Mouse (Mus musculus) embryonic facial prominence, embryonic 14.5 days (tissue): ENCODE measurements around the gene Baz1a. TPM values are rescaled to one million over a fixed set of nuclear protein-coding genes. Genes with fewer than 3 reads are reported as not detected.
"Not testable (repeated sequence)": the region's sequence is repeated elsewhere in the genome, so short reads cannot be mapped to it uniquely, and the experiment has no call there.

Experiments
- ATAC-seq: fragments of 200-750 bp; cut with Nextera tagmentation; 2 replicates; pipeline ENCODE4 v1.8.0; 2017; ENCODE audit warnings: low read depth, moderate number of reproducible peaks, moderate TSS enrichment
- DNase-seq: peaks from one replicate; pipeline ENCODE4 v3.0.0-alpha.2; 2015; ENCODE audit warnings: low spot score
- H3K27ac ChIP-seq: fragments of 300-500 bp; sonication (generic); replicated peaks from 2 replicates; pipeline ENCODE4 v1.5.1; 2014; ENCODE audit warnings: low read depth, mild to moderate bottlenecking, low read length, moderate library complexity
- H3K27me3 ChIP-seq: fragments of 300-500 bp; sonication (generic); replicated peaks from 2 replicates; pipeline ENCODE4 v1.6.1; 2014; ENCODE audit warnings: low read length; ENCODE audit not compliant: control insufficient read depth, insufficient read depth
- H3K36me3 ChIP-seq: fragments of 300-500 bp; sonication (generic); 2 replicates; pipeline ENCODE4 v1.6.1; 2014; ENCODE audit warnings: low read length, mixed read lengths; ENCODE audit not compliant: control insufficient read depth, insufficient read depth
- H3K4me1 ChIP-seq: fragments of 300-500 bp; sonication (generic); 2 replicates; pipeline ENCODE4 v1.6.1; 2014; ENCODE audit warnings: antibody characterized with exemption, low read length; ENCODE audit not compliant: control insufficient read depth, insufficient read depth
- H3K4me2 ChIP-seq: fragments of 300-500 bp; sonication (generic); 2 replicates; pipeline ENCODE4 v1.6.1; 2014; ENCODE audit warnings: low read depth, mild to moderate bottlenecking, low read length, moderate library complexity, mixed read lengths
- H3K4me3 ChIP-seq: fragments of 300-500 bp; sonication (generic); 2 replicates; pipeline ENCODE4 v1.5.1; 2014; ENCODE audit warnings: low read depth, mild to moderate bottlenecking, low read length
- H3K9ac ChIP-seq: fragments of 300-500 bp; sonication (generic); 2 replicates; pipeline ENCODE4 v1.6.1; 2014; ENCODE audit warnings: low read depth, mild to moderate bottlenecking, low read length, moderate library complexity, mixed read lengths
- H3K9me3 ChIP-seq: fragments of 300-500 bp; sonication (generic); 2 replicates; pipeline ENCODE4 v1.6.1; 2016; ENCODE audit warnings: low read length; ENCODE audit not compliant: control insufficient read depth
- WGBS: fragments of 180-500 bp; shearing (Covaris S2); extraction: QIAGEN DNeasy Blood & Tissue Kit; methylation state at CpG from one replicate; pipeline ENCODE4 v1.1.7; 2014; 5-methylcytosine and 5-hydroxymethylcytosine counted together
- polyA plus RNA-seq: library from polyadenylated mRNA; unstranded; fragments of >200 nt; fragmentation: Nextera tagmentation; extraction: Ambion mirVana; gene quantifications from 2 replicates; pipeline ENCODE4 v1.2.1, GENCODE M21; 2014

Gene Baz1a
- polyA plus RNA-seq, 1 experiment from 2014 or later: 19.2 TPM

DNA sequence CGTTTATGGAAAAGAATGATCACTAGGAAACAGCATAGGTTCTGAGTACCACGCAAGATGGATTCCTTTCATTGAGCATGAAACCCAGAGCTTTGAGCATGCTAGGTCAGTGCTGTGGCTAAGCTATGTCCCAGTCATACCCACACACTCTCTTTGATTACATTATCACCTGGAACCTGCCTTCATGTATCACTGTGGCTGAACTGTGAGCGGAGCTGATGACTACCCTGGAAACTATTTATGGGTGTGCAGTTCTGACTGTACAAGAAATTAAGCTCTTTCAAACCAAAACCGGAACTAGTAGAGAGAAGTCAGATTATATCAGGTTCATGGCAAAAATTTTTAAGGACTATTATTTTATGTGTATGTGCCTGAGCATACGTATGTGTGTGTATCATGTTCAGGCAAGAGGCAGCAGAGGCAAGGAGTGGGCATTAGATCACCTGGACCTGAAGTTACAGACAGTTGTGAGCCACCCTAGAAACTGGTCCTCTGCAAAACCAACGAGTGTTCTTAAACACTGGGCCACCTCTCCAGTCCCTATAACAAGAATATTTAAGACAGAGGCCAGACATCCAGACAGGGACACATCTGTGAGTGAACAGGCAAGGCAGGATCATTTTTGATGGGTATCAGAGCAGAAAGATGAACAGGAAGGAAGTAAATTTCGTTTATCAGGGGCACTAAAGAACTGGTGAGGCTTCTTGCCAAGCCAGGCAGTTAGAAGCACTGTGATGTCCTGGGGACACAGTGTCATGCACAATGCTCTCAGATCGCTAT is 2.4 kb upstream of the Baz1a start:
- no peaks in the 10 kb centered on the region for H3K27me3 ChIP-seq
- H3K4me1 ChIP-seq: no peaks in the 10 kb centered on the region
- H3K36me3 ChIP-seq: no peaks in the 10 kb centered on the region
- no peaks in the 10 kb centered on the region for H3K9me3 ChIP-seq
- DNase-seq (no peak), ATAC-seq (no peak)
- H3K9ac ChIP-seq: no peak overlapping the region
- WGBS: 72% methylated on average over 8 of the region's 8 CpGs
- no peak overlapping the region for H3K4me2 ChIP-seq
- no peak overlapping the region for H3K4me3 ChIP-seq
- H3K27ac ChIP-seq: no peak overlapping the region

DNA sequence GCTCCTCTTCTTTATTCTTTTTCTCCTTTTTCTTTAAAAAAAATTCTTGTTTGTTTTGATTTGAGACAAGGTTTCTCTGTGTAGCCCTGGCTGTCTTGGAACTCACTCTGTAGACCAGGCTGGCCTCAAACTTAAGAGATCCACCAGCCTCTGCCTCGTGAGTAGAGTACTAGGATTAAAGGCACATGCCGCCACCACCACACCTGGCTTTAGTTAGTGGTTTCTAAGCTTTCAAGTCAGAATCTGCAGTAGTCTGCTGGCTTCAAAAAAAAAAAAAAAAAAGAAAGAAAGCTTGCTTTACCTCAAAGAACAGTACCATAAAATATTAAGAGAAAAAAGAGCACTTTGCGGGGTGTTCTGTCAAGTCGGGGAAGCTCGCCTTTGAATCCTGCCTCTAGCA is 1.3 kb upstream of the Baz1a start:
- H3K27ac ChIP-seq: no peak overlapping the region
- no peak overlapping the region for H3K9ac ChIP-seq
- H3K4me1 ChIP-seq: no peaks in the 10 kb centered on the region
- no peak overlapping the region for H3K4me2 ChIP-seq
- ATAC-seq (no peak), DNase-seq (no peak)
- 30% methylated on average over 5 of the region's 5 CpGs for WGBS
- H3K9me3 ChIP-seq: no peaks in the 10 kb centered on the region
- H3K27me3 ChIP-seq: no peaks in the 10 kb centered on the region
- no peaks in the 10 kb centered on the region for H3K36me3 ChIP-seq
- H3K4me3 ChIP-seq: no peak overlapping the region

DNA sequence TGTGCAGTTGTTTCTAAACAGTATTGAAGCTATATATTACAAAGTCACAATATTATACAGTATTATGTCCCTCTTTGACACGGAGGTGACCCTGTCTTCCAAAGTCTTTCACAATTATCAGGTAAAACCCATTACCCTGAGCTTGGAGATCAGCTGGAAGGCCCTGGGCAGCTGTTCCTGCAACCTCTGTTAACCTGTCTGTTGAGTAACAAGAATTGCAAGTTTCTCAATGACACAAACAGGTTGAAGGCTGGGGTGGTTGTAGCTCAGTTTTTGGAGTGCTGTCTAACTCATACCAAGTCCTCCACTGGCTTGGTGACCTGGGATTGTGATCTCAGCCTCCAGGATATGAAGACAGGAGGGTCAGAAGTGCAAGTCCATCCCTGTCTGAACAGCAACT is 1.1 kb downstream of the Baz1a start:
- no peak overlapping the region for H3K27ac ChIP-seq
- 80% methylated on average over 1 of the region's 1 CpGs for WGBS
- H3K9me3 ChIP-seq: no peaks in the 10 kb centered on the region
- H3K4me3 ChIP-seq: no peak overlapping the region
- H3K4me2 ChIP-seq: no peak overlapping the region
- H3K27me3 ChIP-seq: no peaks in the 10 kb centered on the region
- H3K36me3 ChIP-seq: no peaks in the 10 kb centered on the region
- no peaks in the 10 kb centered on the region for H3K4me1 ChIP-seq
- H3K9ac ChIP-seq: no peak overlapping the region
- DNase-seq (no peak), ATAC-seq (no peak)

DNA sequence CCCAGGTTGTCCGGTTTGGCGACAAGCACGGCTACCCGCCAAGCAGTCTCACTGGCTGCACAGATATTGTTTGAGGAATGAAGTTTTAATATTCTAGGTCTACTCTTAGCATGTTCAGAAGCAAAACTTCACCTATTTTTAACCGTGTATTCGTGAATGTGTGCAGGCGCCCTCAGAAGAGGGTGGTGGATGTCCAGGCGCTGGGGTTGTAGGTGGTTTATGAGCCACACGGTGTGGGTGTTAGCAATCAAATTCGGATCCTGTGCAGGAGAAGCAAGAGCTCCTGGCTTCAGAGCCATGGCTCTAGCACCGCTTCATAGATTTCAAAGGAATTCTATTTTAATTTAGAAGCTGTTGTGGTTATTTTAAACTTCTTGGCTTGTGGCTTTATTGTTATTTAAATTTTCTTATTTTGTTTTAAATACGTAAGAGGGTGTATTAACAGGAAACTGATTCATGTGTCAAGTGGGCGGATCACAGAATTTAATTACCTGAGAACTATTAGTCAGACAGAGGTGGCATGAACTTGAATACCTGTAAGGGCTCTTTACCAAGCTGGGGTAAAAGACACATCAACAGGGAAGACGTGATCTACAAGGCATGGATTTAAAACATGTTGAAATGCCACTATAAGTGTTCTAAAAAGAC is 6.7 kb downstream of the Baz1a start:
- H3K27ac ChIP-seq: no peak overlapping the region
- H3K4me3 ChIP-seq: no peak overlapping the region
- no peaks in the 10 kb centered on the region for H3K27me3 ChIP-seq
- H3K4me2 ChIP-seq: no peak overlapping the region
- no peak for DNase-seq
- 83% methylated on average over 14 of the region's 14 CpGs for WGBS
- ATAC-seq: no peak
- no peak overlapping the region for H3K9ac ChIP-seq
- H3K4me1 ChIP-seq: no peaks in the 10 kb centered on the region
- peaks cover 4% of the 10 kb centered on the region; the same call in 1 of the 2 replicates for H3K9me3 ChIP-seq
- no peaks in the 10 kb centered on the region for H3K36me3 ChIP-seq

DNA sequence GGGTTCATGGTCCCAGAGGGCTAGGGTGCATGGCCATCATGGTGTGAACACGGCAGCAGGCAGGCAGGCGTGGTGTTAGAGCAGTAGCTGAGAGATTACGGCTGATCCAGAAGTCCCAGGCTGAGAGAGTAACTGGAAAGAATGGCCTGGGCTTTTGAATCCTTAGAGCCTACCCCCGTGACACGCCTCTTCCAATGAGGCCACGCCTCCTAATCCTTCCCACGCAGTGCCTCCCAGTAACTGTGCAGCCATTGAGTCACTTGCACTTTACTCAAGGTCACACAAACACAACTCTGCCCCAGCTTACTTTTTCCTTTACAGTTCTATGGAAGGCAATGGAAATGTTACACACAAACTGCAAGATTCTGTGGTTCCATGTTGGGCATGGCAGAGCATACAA is 8.1 kb downstream of the Baz1a start:
- ATAC-seq: no peak
- no peak overlapping the region for H3K27ac ChIP-seq
- WGBS: 89% methylated on average over 7 of the region's 7 CpGs

DNA sequence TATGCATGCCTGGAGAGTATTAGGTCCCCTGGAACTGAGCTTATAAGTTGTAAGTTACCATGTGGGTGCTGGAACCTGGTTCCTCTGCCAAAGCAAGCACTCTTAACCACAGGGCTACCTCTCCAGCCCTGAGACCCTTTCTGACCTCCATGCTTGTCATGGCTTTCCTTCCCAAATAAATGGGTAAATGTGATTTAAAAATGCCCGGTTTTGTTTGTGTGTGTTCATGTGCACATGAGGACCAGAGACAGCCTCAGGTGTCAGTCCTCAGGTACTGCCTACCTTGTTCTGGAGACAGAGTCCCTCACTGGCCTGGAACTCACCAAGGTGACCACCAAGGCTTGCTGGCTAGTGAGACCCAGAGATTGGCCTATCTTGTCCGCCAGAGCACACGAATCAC is 9.8 kb downstream of the Baz1a start:
- no peak overlapping the region for H3K4me3 ChIP-seq

More for the DNA sequence above, 8.1 kb downstream of the Baz1a start:
- no peaks in the 10 kb centered on the region for H3K4me1 ChIP-seq
- DNase-seq: no peak
- H3K4me2 ChIP-seq: no peak overlapping the region
- H3K27me3 ChIP-seq: no peaks in the 10 kb centered on the region
- H3K9me3 ChIP-seq: peaks cover 4% of the 10 kb centered on the region; the same call in 1 of the 2 replicates
- H3K36me3 ChIP-seq: no peaks in the 10 kb centered on the region
- no peak overlapping the region for H3K9ac ChIP-seq
- H3K4me3 ChIP-seq: no peak overlapping the region

DNA sequence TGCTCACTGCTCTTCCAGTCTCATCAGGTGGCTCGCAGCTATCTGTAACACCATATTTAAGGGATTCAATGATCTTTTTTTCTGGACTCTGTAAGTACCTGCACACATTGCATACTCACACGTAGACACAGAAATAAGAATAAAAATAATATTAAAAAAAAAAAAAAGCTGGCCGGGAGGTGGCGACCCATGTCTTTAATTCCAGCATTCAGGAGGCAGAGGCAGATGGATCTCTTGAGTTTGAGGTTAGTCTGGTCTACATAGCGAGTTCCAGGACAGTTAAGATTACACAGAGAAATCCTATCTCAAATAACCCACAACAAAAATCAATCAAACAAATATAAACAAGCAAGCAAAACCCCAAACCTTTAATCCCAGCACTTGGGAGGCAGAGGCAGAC is 10.3 kb downstream of the Baz1a start:
- peaks cover 4% of the 10 kb centered on the region; the same call in 1 of the 2 replicates for H3K9me3 ChIP-seq
- H3K4me1 ChIP-seq: no peaks in the 10 kb centered on the region
- no peak overlapping the region for H3K4me3 ChIP-seq
- no peaks in the 10 kb centered on the region for H3K27me3 ChIP-seq
- no peak overlapping the region for H3K9ac ChIP-seq
- DNase-seq (no peak), ATAC-seq (no peak)
- 82% methylated on average over 5 of the region's 5 CpGs for WGBS
- no peak overlapping the region for H3K27ac ChIP-seq
- no peaks in the 10 kb centered on the region for H3K36me3 ChIP-seq
- H3K4me2 ChIP-seq: no peak overlapping the region

More for the DNA sequence above, 9.8 kb downstream of the Baz1a start:
- DNase-seq (no peak), ATAC-seq (no peak)
- H3K27me3 ChIP-seq: no peaks in the 10 kb centered on the region
- peaks cover 4% of the 10 kb centered on the region; the same call in 1 of the 2 replicates for H3K9me3 ChIP-seq
- no peak overlapping the region for H3K27ac ChIP-seq
- no peak overlapping the region for H3K9ac ChIP-seq
- 95% methylated on average over 3 of the region's 3 CpGs for WGBS
- H3K36me3 ChIP-seq: no peaks in the 10 kb centered on the region
- H3K4me2 ChIP-seq: no peak overlapping the region
- H3K4me1 ChIP-seq: no peaks in the 10 kb centered on the region

DNA sequence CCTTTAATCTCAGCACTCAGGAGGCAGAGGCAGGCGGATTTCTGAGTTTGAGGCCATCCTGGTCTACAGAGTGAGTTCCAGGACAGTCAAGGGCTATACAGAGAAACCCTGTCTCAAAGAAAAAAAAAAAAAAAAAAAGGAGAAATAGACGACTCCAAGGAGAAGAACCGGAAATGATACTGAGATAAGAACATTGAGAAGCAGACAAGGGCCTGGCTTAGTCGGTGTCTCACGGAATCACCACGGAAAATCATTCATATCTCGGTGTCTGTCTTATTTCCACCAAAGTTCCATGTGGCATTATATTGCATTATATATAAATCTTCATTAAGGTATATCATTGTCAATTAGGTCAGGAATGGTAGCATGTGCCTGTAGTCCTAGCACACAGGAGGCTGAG is 11.6 kb downstream of the Baz1a start:
- not testable (repeated sequence) for H3K4me3 ChIP-seq, H3K27ac ChIP-seq, H3K27me3 ChIP-seq, H3K9ac ChIP-seq, H3K36me3 ChIP-seq, H3K9me3 ChIP-seq, H3K4me1 ChIP-seq, ATAC-seq, DNase-seq, H3K4me2 ChIP-seq
- 97% methylated on average over 7 of the region's 7 CpGs for WGBS
